Mouse (Mus musculus) E14TG2a.4 (cell line): ENCODE data around the gene Ralgps1.

Source experiments
- CTCF ChIP-seq: conservative IDR thresholded peaks from 2 replicates; pipeline ENCODE4 v1.5.1; 2014; ENCODE audit warnings: low read length
- POU5F1 ChIP-seq: IDR thresholded peaks from 2 replicates; pipeline ENCODE4 v1.6.1; 2014; ENCODE audit warnings: low read length, borderline replicate concordance

DNA sequence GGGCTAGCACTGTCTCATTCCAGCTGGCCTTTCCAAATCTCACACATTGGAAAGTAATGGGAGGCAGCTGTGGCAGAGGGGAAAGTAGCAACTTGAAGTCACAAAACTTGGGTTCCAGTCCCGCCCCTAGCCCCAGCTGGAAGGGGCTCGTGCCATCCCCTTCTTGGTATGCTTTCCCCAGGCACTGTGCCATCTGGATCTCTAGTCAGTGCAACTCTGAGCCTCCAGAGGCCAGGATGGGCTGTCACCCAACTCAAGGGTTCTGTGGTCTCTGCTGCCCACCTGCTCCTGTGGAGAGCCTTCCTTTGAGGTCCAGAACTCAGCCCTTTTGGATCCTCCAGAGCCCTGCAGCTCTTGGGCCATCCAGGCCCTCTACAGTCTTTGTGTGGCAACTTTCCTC, 209.2 kb downstream of the Ralgps1 start:
- TF ChIP-seq POU5F1 (no peak), CTCF (no peak)
